Mouse (Mus musculus) thymus, adult 2 months (tissue): ENCODE measurements around the gene Ccdc85a.

ENCODE experiments used
- CTCF ChIP-seq: fragments of 200-500 bp; IDR thresholded peaks from 2 replicates; pipeline ENCODE4 v1.5.1; 2012; ENCODE audit warnings: mild to moderate bottlenecking, control low read depth, low read length, moderate library complexity, borderline replicate concordance; ENCODE audit not compliant: control insufficient read depth, poor library complexity, insufficient read depth; ENCODE audit errors: extremely low read depth
- POLR2A ChIP-seq: fragments of 200-500 bp; IDR thresholded peaks from 2 replicates; pipeline ENCODE4 v1.6.1; 2012; ENCODE audit warnings: mild to moderate bottlenecking, low read length, control low read depth, moderate library complexity; ENCODE audit not compliant: control insufficient read depth, poor library complexity, insufficient read depth; ENCODE audit errors: extremely low read depth

DNA sequence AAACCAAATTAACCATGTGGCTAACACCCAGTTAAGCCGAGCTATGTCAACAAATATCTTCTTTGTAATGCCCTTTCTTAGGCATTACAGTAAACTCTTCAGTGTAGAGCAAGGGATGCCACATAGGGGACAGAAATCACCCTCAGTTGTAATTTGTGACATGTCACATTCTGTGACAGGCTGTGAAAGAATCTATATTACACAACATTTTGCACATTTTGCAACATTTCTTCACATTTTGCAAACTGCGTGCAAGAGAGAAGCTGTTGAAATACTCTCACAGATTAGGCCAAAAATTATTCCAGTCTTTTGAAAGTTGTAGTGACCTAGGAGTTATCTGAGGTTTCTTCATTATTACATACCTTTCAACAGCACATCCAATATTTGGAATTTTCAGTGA, 240.7 kb downstream of the Ccdc85a start:
- no peak for TF ChIP-seq CTCF
- no peak for TF ChIP-seq POLR2A
